Mouse (Mus musculus): ENCODE data around the gene Slf2. TPM values are rescaled to one million over a fixed set of nuclear protein-coding genes. Genes with fewer than 3 reads are reported as not detected.

Gene Slf2
- total and polyA plus RNA-seq, 3 experiments: 30.2 to 109 (median 35.4) TPM

DNA sequence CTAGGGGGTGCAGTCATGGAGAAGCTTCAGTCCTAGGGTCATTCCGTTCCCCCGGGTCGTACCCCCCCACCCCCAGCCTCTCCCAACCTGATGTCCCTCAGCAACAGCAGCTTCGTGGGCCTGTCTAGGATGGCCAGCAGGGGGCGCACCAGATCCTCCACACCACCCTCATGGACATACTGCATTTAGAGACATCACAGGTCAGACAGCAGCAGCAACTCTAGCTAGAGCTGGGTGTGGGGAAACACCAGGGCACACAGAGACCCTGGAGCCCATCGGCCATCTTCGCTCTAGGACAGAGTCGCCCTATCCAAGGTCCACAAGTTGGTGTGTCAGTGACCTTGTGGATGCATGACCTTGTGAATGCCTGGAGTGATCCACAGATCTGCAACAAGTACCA lies 99.2 kb downstream of the Slf2 start (continued):
- no peak for TF ChIP-seq MEF2A (IDR thresholded peaks at IDR 0.05; ENCODE audit: extremely low read depth, insufficient replicate concordance, low read depth, low read length, poor library complexity, severe bottlenecking)

DNA sequence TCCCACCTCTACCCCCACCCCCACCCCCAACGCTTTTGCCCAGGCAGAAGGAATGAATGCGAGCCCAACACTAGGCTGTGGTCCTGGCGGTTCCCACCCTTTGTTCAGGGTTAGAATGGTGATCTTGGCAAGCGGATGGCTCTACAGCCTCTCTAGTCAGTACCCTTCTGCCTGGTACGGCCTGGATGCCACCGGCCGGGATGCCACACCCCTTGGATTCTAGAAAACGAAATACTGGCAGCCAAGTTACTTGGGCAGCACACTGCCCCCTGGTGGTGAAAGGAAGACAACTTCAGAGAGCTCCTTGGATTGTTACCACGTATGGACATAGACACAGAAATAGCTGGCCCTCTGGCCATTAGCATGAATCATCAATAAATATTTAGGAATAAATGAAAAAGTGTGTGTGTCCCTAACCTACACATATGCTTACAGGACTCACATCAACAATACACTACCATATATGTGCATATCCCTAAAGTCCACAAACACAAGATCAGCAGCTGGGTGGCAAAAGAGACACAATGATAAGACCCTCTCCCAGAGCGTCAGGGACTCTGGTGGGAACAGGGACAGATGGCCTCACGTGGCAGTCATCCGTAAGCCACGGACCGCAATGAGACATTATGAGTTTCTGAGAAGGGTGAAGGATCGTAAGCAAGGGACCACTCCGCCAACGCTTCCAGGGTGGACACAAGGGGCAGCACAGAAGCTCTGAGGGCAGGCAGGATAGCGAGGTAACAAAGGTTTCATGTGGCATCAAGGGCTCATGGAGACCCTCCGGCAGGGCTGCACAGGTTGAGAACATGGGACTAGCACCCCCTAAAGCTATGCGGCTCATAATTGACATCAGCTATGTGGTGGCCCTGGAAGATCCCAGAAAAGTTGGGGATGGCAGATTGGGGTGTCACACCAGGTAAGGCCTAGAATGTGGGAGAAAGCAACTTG lies 100.1 kb downstream of the Slf2 start:
- H3K27me3 ChIP-seq (ENCODE audit: control insufficient read depth in 1 of 2, insufficient read depth in 2 of 2, low read length in 2 of 2): no peaks in the 10 kb centered on the region
- no peak overlapping the region for H3K27ac ChIP-seq (ENCODE audit: control insufficient read depth, low read depth, low read length)
- H3K79me2 ChIP-seq (ENCODE audit: control insufficient read depth, insufficient read depth, low read length, poor library complexity): no peaks in the 10 kb centered on the region
- H3K9me3 ChIP-seq (replicated peaks; ENCODE audit: insufficient read depth, low read length): no peaks in the 10 kb centered on the region
- peaks cover 0 to 10% of the 10 kb centered on the region in 2 experiments; a peak in 2 of 4 replicates for H3K36me3 ChIP-seq (ENCODE audit: control insufficient read depth in 1 of 2, insufficient read depth in 2 of 2, low read length in 2 of 2)
- peaks cover 8 to 22% of the 10 kb centered on the region in 2 experiments for H3K4me1 ChIP-seq (ENCODE audit: control insufficient read depth in 1 of 2, insufficient read depth in 2 of 2, low read length in 2 of 2)
- peak; percentile 95 for DNase-seq (ENCODE audit: low read depth, low spot score)
- peak overlapping the region; percentile 66 for H3K9ac ChIP-seq (ENCODE audit: control insufficient read depth, low read depth, low read length, poor library complexity, severe bottlenecking)
- H3K4me3 ChIP-seq (ENCODE audit: control insufficient read depth in 1 of 2, insufficient read depth in 1 of 2, low read depth in 2 of 2, low read length in 2 of 2): peak overlapping the region; percentile 66 to 74
- no peak for TF ChIP-seq ZMIZ1 (IDR thresholded peaks at IDR 0.05; ENCODE audit: low read depth, low read length)
- TF ChIP-seq SIN3A (IDR thresholded peaks at IDR 0.05; ENCODE audit: low read length): peak; percentile 54
- no peak for TF ChIP-seq RCOR1 (IDR thresholded peaks at IDR 0.05; ENCODE audit: low read depth, low read length)
- no peak for TF ChIP-seq MAFK (IDR thresholded peaks at IDR 0.05; ENCODE audit: borderline replicate concordance, low read depth, low read length)
- no peak for TF ChIP-seq MEF2A (IDR thresholded peaks at IDR 0.05; ENCODE audit: extremely low read depth, insufficient replicate concordance, low read depth, low read length, poor library complexity, severe bottlenecking)
- TF ChIP-seq USF2 (IDR thresholded peaks at IDR 0.05; ENCODE audit: borderline replicate concordance in 1 of 2, insufficient read depth in 1 of 2, low read depth in 1 of 2, low read length in 2 of 2): no peak
- no peak for TF ChIP-seq TCF12 (IDR thresholded peaks at IDR 0.05; ENCODE audit: low read depth, low read length)
- TF ChIP-seq TAL1 (IDR thresholded peaks at IDR 0.05; ENCODE audit: low read length): no peak
- TF ChIP-seq NELFE (IDR thresholded peaks at IDR 0.05; ENCODE audit: low read depth, low read length): 0 out of 2 replicates have a peak, but pooled peaks have one; percentile 5
- TF ChIP-seq GATA1 (IDR thresholded peaks at IDR 0.05; ENCODE audit: low read depth, low read length): no peak
- no peak for TF ChIP-seq POLR2A (IDR thresholded peaks at IDR 0.05; ENCODE audit: control insufficient read depth in 1 of 2, insufficient read depth in 1 of 2, low read depth in 1 of 2, low read length in 2 of 2, poor library complexity in 1 of 2)
- no peak for TF ChIP-seq ETS1 (IDR thresholded peaks at IDR 0.05; ENCODE audit: low read depth, low read length)
- no peak for TF ChIP-seq CHD2 (IDR thresholded peaks at IDR 0.05; ENCODE audit: low read length)
- TF ChIP-seq GABPA (IDR thresholded peaks at IDR 0.05; ENCODE audit: low read depth, low read length): no peak
- TF ChIP-seq ZC3H11A (IDR thresholded peaks at IDR 0.05; ENCODE audit: low read depth, low read length): no peak
- TF ChIP-seq UBTF (IDR thresholded peaks at IDR 0.05; ENCODE audit: borderline replicate concordance, insufficient read depth, low read depth, low read length): no peak
- no peak for TF ChIP-seq MAX (IDR thresholded peaks at IDR 0.05; ENCODE audit: low read length)
- no peak for TF ChIP-seq ZNF384 (IDR thresholded peaks at IDR 0.05; ENCODE audit: low read depth, low read length)
- 0 out of 2 replicates have a peak, but pooled peaks have one; percentile 10 for TF ChIP-seq JUND (IDR thresholded peaks at IDR 0.05; ENCODE audit: low read depth, low read length)
- TF ChIP-seq MYB (IDR thresholded peaks at IDR 0.05; ENCODE audit: low read depth, low read length): no peak
- TF ChIP-seq MAZ (IDR thresholded peaks at IDR 0.05; ENCODE audit: low read depth, low read length): no peak; the same call in 1 of the 2 replicates
- TF ChIP-seq RAD21 (IDR thresholded peaks at IDR 0.05; ENCODE audit: low read depth, low read length): peak; percentile 45
- peak; percentile 77 for TF ChIP-seq SMC3 (IDR thresholded peaks at IDR 0.05; ENCODE audit: low read depth, low read length)
- TF ChIP-seq BHLHE40 (IDR thresholded peaks at IDR 0.05; ENCODE audit: borderline replicate concordance, low read depth, low read length): no peak
- no peak for TF ChIP-seq USF1 (IDR thresholded peaks at IDR 0.05; ENCODE audit: low read depth, low read length)
- TF ChIP-seq MXI1 (IDR thresholded peaks at IDR 0.05; ENCODE audit: low read depth, low read length): no peak
- no peak for TF ChIP-seq E2F4 (IDR thresholded peaks at IDR 0.05; ENCODE audit: borderline replicate concordance, low read depth, low read length)
- TF ChIP-seq POLR2AphosphoS2 (IDR thresholded peaks at IDR 0.05; ENCODE audit: low read length): no peak
- TF ChIP-seq NRF1 (IDR thresholded peaks at IDR 0.05; ENCODE audit: insufficient read depth, low read depth, low read length, poor library complexity, severe bottlenecking): no peak
- no peak for TF ChIP-seq ZKSCAN1 (IDR thresholded peaks at IDR 0.05; ENCODE audit: low read depth, low read length)
- TF ChIP-seq CTCF (IDR thresholded peaks at IDR 0.05 in 2 of 3, conservative IDR thresholded peaks at IDR 0.05 in 1 of 3; ENCODE audit: control insufficient read depth in 1 of 3, insufficient read depth in 1 of 3, low read depth in 2 of 3, low read length in 3 of 3, poor library complexity in 1 of 3, severe bottlenecking in 1 of 3): peak; percentile 92 to 97 (median 96)
- TF ChIP-seq KAT2A (conservative IDR thresholded peaks at IDR 0.05; ENCODE audit: low read depth, low read length): no peak
- TF ChIP-seq MYC (IDR thresholded peaks at IDR 0.05; ENCODE audit: low read depth, low read length): 0 out of 2 replicates have a peak, but pooled peaks have one; percentile 0

Measured in MEL (cell line).